Mouse (Mus musculus) urinary bladder, postnatal 14 days (tissue): ENCODE measurements at regions not wholly inside any gene's neighbourhood (a gene's known extent, or its start where the extent isn't known, plus 50 kb on each side); places are given as distances from the start of the nearest gene placed in this dataset.

Experiments
- DNase-seq: peaks from one replicate; pipeline ENCODE4 v3.0.0; 2021; ENCODE audit warnings: low spot score

DNA sequence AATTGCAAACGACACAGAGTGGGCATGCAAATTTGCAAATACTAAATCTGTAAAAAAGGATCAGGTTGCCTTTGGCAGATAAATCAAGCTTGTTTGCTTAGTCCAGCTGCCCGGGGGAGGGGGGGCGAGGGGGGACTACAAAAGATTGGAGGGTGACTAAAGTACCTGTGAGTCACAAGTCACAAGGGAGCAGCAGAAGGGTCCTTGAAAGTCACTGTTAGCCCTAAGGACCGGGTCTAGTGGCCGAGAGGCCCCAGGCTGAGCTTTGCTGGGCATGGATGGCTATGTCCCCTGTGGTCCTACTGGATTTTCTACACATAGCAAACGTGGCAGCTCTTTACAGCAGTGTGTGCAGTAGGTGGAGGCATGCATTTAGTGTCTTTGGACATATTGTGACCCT lies 118.4 kb upstream of the Pitx1 start:
- no peak for DNase-seq

DNA sequence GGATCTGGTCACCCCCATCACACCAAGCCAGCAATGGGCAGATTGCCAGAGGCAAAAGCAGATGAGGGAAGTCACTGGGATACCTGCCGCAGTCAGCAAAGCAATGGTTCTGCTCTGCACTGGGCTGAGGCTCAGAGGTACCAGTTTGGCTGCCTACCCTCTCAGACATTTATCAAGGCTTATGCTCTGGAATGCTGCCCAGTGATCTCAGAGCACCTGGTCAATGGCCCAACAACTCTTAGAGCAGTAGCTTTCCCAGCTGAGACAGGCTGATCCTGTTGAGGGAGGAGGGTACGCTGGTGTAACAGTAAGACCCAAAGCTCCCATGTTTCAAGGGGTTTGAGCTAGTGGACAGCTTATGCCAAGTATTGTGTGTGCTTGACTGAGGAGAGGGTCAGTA lies 117.4 kb upstream of the Pitx1 start:
- no peak for DNase-seq

DNA sequence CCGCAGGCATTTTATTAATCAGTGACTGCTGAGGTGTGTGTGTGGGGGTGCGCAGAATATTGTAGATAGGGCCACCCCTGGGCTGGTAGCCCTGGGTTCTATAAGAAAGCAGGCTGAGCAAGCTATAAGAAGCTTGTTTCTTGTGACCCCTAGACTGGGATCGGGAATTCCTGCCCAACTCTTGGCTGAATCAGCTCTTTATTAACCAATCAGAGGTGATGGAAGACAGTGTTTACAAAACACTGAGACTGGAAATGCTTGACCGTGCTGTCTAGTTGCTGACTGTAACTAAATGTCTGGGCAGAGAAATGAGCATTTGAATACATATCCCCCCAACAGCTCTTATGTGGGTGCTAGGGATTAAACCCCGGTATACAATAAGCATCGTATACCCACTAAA lies 114.8 kb upstream of the Pitx1 start:
- DNase-seq = no peak

DNA sequence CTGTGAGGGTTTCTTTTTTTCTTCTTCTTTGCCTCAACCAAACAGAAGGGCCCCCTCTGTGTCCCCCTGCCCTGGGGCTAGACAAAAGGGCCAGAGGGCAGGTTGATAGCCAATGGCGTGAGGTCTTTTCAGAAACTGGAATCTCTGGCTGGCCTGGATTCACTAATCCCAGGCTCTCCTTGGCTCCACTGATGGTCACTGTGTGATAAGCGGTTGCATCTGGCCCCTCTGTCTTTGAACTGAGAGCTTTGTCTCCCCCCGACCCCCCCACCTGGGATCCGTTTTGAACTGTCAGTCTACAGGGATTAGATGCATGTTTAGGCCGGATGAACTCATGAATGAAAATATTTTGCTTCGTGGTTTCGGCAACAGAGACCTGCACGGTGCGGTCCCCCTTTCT lies 112.6 kb upstream of the Pitx1 start:
- DNase-seq = no peak

DNA sequence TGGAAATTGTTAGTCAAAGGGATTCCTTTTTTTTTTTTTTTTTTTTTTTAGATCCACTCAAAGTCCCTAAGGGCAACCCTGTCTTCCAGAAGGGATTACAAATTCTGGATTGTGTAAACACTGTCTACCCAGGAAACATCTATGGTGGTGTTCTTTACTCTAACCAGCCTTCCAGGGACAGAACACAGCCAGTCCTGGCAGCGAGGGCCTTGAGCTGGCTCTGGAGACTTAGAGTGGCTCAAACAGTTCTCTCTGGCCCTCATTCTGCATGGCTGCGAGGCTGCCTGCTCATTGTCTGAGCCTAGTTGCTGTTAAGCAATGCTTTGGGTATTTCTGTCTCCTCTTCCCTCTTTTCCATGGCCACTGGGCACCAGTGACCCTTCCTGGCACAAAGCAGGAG lies 112.2 kb upstream of the Pitx1 start:
- no peak for DNase-seq

DNA sequence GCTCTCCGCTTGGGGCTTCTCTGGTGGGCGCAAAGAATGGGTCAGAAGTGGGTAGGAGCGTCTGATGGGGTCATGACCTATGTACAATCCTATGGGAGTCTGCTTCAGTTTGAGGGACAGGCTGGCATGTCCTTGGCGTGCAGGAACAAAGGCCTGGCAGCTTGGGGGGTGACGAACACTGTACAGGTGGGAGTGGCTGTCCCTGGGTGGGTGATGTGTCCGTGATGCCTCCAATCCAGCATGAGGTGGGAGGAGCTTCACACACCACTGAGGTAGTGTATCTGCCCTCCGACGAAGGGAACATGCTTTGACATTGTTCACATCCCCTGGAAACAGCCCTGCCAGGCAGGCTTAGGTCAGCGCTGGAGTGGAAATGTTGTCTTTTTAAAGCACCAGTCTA lies 101.4 kb upstream of the Pitx1 start:
- DNase-seq = no peak

DNA sequence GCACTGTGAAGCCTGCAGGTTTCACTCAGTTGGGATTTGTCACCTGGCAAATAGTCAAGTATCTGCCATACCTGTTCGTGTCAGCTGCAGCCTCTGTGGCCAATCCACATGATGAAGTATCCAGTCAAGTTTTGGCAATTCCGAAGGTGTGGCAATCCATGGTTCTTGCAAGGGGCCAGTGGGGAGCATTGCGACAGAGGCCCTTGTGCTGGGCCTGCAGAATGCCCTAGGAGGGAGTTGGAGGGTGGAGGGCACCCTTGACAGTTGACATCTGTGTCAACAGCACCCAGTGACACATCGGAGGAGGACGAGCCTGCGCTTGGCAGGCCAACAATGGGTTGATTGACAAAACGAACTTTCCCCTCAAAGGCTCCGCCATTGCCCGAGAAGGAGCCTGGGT lies 101.0 kb upstream of the Pitx1 start:
- no peak for DNase-seq

DNA sequence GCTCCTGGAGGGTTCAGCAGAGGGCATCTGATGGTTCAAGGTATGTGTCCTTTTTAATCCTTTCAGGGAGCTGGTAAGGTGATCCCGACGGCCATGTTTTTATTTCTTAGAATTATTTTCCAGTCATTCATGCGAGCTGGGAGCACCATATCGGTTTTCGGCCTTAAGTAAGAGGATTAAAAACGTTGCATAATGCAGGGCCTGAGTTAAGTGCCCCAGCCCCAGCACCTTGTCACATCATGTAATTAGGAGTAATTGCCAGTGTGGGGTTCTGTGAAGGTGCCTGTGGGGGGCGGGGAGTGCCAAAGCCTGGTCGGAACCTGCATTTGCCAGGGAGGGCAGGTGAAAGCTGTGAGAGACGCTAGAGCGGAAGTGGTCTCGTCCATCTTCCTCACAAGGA lies 94.6 kb upstream of the Pitx1 start:
- DNase-seq = no peak

DNA sequence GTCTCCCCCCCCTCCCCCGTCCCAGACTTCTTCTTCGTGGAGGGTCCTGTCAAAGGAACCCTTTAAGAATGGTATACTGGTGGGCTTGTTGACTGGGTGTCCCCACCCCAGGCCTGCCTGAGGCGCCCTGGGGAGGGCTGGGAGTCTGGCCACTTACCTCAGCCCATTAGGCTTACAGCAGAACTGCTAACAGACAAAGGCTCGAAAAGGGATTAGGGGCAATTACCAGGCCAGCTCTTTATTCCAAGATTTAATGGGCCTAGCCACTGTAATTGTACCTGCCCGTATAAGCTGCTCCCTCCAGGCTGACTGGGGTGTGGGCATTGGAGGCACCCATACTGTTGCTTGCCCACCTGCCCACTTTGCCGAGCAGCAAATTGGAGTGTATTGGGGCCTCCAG lies 93.8 kb upstream of the Pitx1 start:
- no peak for DNase-seq

DNA sequence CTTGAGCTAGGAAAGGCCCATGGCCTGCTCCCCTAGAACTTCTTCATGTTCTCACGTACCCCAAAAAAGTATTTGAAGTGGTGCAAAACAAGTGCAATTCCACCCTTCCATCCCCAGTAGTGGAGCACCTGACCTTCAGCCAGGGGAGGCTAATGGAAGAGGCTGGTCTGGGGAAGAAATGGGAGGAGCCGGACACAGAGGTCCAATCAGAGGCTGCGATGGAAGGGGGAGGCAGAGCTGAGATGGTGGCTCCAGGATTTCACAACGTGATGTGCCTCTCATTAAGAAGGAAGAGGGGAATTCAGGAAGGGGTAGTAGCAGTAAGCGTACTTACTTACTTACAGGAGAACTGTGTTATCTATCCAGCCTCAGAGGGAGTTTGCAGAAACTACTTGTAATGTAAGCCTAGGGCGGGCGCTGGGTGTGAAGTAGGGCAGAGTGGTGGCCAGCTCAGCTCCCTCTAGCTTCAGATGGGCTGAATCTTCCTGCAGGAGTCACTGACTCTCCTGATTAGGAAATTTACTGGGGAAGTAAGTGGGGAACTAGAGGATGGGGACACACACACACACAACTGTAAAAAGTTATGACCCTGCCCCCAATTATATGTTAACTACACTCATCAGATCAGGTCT lies 87.6 kb upstream of the Pitx1 start:
- DNase-seq = peak; percentile 53

DNA sequence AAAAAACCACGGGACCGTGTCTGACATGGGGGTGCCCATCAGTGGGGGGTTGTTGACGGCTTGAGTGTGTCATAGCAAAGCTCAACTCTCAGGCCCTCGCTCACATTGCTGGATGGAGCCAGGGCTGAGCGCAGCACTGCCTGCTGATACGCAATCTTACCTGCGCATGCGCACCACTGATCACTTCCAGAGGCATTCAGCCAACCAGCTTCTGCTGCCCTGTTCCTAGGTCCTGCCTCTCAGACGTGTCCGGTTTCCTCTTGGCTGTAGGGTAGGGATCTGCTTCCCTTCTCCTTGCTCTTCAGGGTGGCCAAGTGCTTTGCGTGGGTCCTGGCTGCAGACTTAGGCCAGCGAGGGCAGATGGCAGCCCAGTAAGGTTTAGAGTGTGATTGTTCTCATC lies 81.3 kb upstream of the Pitx1 start:
- no peak for DNase-seq

DNA sequence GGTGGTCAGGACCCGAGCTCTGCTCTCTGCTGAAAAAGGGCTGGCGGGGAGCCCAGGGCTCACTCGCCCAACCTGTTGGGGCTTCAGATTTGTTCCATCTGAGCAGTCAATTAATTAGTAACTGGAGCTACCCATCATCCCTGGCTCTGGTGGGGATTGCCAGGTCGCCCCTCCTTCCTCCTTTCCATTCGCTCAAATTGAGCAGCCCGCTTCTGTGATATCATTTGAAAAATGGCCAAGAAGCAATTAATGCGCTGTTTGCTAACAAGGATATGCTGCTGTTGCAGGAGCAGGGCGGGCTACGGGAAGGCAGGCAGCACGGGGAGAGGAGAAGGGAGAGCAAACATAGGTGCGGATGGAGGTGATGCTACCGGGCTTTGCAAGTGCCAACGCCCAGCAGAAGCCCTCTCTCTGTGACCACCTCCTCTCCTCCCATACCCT lies 76.3 kb upstream of the Pitx1 start:
- peak; percentile 11 for DNase-seq

DNA sequence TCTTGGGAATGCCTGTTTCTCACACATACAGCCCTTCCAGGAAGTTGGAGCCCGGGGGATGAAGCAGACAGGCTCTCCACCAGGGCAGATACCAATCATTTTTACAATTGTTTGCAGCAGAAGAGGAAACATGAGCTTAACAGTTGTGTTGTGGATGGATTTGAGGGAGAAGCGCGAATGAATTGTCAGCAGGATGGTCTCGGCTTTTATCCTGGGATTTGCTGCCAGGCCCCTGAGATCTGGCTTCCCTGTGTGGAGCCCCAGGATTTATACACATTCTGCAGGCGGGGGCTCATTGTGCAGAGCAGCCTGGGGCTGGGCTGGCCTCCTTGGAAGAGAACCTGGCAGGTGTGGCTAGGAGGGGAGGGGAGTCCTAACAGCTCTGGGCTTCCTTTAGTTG lies 73.9 kb upstream of the Pitx1 start:
- no peak for DNase-seq

DNA sequence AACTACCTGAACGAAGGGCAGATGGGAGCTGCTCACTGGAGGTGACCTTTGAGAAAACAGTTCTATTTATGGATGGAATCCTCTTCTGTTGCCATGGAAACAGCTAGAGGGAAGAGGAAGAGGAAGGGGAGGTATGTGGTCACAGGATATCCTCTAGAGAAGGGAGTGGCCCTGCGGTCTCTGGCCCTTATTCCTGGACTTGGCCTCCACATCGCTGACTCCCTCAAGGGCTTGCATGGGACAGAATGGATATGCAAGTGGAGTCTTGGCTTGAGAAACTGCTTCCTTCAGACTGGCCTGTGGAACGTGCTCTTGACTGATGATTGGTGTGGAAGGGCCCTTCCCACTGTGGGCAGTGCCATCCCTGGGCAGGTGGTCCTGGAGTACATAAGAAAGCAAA lies 68.9 kb upstream of the Pitx1 start:
- DNase-seq = no peak

DNA sequence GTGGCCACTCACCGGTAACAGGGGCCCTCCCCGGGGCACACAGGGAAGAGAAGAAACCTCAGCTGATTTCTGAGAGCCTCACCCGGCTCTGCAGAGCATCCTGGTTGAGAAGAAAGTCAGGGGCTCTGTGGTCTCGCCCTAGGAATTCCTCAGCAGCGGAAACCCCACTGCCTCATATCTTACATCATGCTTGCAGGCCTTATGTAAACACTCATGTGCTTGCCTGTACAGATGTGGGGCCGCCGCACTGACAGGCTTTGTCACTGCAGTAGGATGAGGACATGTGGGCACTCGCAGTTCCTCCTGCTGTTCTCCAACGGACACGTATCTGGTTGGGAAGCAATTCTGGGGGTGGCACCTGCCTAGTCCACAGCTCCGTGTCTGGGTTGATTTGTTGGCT lies 66.3 kb upstream of the Pitx1 start:
- DNase-seq = no peak

DNA sequence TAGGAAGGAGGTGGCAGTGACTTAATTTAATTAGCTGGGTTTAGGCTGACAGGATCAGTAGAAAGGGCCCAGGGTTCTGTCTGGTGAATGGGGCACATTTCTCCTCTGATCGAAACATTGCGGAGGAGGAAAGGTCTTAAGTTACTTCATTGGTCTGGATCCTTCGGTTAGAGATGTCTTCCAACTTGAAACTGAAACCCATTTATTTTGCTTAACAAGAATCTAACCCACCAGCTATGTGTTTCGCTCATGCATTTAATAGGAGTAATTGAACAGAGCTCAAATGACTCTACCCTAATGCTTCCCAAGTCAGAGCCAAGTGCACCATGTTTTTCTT lies 64.2 kb upstream of the Pitx1 start:
- no peak for DNase-seq

DNA sequence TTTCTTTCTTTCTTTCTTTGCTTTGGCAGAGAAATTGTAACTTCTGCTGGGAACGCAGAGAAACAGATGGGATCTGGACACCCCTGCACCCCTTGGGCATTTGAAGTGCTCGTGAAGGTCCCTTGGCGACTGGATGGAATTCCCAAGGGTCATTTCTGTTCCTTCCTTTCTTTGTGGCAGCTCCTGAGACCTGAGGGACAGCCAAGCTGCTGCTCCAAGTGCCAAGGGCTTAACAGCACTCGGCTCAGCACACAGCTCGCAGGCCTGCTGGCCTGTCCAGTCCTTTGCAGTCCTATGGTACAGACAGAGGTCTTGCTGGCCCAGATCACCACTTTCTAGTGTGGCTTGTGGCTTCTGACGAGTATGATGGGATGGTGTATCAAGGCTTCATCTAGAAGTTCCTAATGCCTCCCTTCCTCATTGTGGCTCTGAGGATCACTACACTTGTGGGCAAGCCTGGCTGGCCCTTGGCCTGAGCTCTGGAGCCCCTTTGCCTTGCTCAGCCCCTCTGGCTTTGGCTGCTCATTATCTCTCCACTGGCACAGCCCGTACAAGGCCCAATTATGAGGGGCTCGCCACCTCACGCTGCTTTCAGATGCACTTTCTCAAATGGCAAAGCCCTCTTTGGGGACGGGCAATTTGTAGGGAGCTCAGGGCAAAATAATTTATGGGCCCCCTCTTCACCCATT lies 63.7 kb upstream of the Pitx1 start:
- peak; percentile 16 for DNase-seq

DNA sequence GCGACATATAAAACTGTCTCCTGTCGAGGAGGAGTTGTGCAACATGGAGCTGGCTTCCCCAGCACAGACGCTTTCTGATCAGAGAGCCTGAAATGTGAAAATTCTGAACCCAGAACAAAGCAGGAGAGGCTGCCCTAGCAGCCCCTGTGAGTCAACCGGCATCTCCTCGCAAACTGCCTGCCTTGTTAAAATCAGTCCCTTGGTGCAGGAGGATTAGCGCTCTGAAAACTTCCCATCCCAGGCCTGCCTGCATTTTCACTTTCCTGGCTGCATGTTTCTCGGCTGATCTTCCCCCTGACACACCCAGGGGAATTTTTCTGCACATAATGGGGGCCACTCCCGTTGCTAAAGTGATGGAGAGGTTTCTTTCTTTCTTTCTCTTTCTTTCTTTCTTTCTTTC lies 63.0 kb upstream of the Pitx1 start:
- DNase-seq = peak; percentile 13

DNA sequence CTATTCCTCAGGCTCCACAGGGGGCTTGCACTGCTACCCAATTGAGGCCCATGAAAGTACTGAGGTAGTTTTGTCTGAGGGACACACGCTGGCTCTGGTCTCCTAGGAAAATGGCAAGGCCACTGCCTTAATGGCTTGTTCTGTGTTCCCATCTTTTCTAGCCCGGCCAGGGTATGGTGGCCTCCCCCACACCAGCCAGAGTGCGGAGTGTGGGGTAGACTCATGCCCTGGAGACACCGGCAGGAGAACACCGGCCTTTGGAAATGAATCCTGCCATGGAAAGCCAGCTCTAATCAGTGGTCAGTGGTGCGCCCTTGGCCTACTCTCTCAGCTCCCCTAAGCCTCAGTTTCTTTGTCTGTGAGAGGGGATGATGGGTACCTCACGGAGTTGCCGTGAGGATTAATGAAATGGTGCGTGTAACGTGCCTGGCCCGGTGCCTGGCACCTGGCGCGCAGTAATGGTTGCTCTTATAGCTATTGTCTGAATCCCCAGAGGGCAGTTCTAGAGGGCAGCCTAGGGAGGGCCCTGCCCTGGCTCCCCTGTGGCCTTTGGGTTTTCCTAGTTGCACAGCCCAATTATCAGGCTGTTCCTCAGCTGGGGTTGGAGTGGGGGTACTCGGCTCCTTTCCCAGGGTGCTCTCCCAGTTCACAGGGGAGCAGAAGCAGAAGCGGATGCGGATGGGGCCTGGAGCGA lies 62.4 kb upstream of the Pitx1 start:
- DNase-seq = no peak

DNA sequence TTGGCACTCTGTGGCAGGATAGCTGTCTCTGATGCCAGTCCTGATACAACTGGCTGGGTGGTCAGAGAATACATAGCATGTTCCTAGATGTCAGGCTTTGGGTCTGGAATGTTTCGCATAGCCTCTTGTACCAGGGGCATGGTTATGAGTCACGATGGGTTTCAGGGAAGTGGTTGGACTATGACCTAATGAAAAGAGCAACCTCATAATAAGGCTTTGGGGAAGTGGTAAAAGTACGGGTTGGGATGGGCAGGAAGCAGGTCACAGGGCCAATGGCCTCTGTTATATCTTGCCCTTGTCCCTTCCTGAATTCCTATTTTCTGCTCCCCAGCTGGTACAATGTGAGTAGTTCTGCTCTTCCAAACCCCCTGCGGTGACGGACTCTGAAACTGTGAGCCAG lies 59.5 kb upstream of the Pitx1 start:
- DNase-seq = no peak

DNA sequence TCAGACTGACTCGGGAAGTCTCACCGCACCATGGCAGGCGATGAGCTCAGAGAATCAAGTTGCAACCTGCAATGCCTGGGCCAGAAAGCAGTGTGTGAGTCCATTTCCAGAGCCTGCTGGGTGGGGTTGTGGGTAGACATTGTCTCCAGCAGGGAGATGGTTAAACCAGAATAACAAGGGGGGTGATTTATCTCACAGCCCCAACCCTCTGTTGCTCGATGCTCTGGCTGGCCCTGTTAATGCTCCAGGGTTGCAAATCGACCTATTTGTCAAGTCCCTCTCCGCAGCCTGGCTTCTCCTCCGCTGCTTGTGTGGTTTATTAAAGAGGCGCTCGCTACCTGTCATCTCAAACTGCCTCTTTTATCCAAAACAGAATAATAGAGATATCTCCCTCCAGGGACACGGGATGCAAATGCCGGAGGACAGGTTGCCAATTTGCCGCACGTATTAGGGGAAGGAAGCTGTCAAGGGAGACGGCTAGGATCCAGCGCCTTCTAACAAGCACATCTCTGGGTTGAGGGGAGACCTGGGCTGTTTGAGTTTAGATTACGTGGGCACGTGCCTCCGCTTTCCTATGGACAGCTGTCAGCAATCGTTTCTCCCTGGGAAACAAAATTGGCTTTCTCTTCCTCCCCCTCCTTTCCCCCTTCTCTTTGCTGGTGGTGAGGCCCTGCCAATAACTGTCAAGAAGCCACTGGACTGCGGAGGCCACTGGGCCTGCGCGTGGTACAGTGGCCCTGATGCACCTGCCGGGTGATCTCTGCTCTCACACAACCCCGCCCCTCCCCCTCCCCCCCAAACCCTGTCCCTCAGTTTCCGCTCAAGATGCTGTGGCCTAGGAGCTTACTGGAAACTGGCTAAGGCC lies 57.4 kb upstream of the Pitx1 start:
- no peak for DNase-seq

DNA sequence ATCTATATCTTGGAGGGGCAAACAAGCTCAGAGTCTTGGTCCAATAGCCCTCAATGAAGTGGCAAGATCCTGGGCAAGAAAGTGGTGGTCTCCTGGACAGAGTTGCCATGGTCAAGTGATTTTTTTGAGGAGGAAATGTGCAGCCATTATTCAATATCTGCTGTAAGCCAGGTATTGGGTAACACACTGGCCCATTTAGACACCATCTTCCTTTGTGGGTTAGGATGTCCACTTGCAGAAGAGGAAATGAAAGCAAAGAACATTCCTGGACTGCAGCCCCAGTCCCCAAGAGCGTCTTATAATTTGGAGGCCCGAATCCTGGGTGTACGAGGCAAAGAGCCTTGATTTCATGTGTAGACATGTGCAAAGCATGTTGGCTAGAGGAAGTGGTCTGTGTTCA lies 56.3 kb upstream of the Pitx1 start:
- DNase-seq = no peak
